Mouse (Mus musculus) kidney, adult 2 months (tissue): Measurements from ENCODE around the gene Chl1. TPM values are rescaled to one million over a fixed set of nuclear protein-coding genes. Genes with fewer than 3 reads are reported as not detected.

Source experiments
- DNase-seq: peaks from one replicate; pipeline ENCODE4 v3.0.0; 2021
- H3K27ac ChIP-seq: fragments of 200-500 bp; 2 replicates; pipeline ENCODE4 v1.5.1; 2012; ENCODE audit warnings: low read depth, low read length, control low read depth, inconsistent platforms; ENCODE audit not compliant: insufficient read depth
- H3K27me3 ChIP-seq: fragments of 200-500 bp; replicated peaks from 2 replicates; pipeline ENCODE4 v1.6.1; 2012; ENCODE audit warnings: mild to moderate bottlenecking, moderate library complexity, low read length, inconsistent platforms; ENCODE audit not compliant: control insufficient read depth, insufficient read depth
- H3K36me3 ChIP-seq: fragments of 200-500 bp; 2 replicates; pipeline ENCODE4 v1.6.1; 2012; ENCODE audit warnings: mild to moderate bottlenecking, moderate library complexity, low read length, inconsistent platforms; ENCODE audit not compliant: control insufficient read depth, insufficient read depth
- H3K4me1 ChIP-seq: fragments of 200-500 bp; 2 replicates; pipeline ENCODE4 v1.6.1; 2011; ENCODE audit warnings: low read length; ENCODE audit not compliant: control insufficient read depth, insufficient read depth
- H3K4me3 ChIP-seq: fragments of 200-500 bp; 2 replicates; pipeline ENCODE4 v1.5.1; 2011; ENCODE audit warnings: mild to moderate bottlenecking, low read depth, low read length, control low read depth; ENCODE audit not compliant: insufficient read depth
- CTCF ChIP-seq: fragments of 200-500 bp; conservative IDR thresholded peaks from 2 replicates; pipeline ENCODE4 v1.5.1; 2011; ENCODE audit warnings: low read depth, mild to moderate bottlenecking, control low read depth, low read length, moderate library complexity, mixed read lengths; ENCODE audit not compliant: insufficient read depth, insufficient read length
- POLR2A ChIP-seq: fragments of 200-500 bp; IDR thresholded peaks from one replicate; pipeline ENCODE4 v1.6.1; 2011; ENCODE audit warnings: low read depth, low read length, control low read depth
- WGBS: fragments of 180-500 bp; shearing (Covaris S2); methylation state at CpG from one replicate; pipeline ENCODE4 v1.1.7; 2018; 5-methylcytosine and 5-hydroxymethylcytosine counted together
- polyA plus RNA-seq: library from polyadenylated mRNA; depleted of rRNA; stranded (reverse); fragments of >200 nt; gene quantifications from 2 replicates; pipeline ENCODE4 v1.2.3, GENCODE M21; 2012

Chl1 gene
- polyA plus RNA-seq, 1 experiment: 0.42 TPM

GRCm38 (mm10) chr6:103692511-103692910 is 182.1 kb downstream of the Chl1 start:
- 16% methylated on average over 3 of the region's 3 CpGs for WGBS
- no peaks in the 10 kb centered on the region for H3K27me3 ChIP-seq
- TF ChIP-seq CTCF: no peak
- no peak for TF ChIP-seq POLR2A
- H3K4me3 ChIP-seq: no peak overlapping the region
- H3K4me1 ChIP-seq: peaks cover 4% of the 10 kb centered on the region
- H3K27ac ChIP-seq: no peak overlapping the region
- no peaks in the 10 kb centered on the region for H3K36me3 ChIP-seq
- DNase-seq: peak; percentile 59

DNA sequence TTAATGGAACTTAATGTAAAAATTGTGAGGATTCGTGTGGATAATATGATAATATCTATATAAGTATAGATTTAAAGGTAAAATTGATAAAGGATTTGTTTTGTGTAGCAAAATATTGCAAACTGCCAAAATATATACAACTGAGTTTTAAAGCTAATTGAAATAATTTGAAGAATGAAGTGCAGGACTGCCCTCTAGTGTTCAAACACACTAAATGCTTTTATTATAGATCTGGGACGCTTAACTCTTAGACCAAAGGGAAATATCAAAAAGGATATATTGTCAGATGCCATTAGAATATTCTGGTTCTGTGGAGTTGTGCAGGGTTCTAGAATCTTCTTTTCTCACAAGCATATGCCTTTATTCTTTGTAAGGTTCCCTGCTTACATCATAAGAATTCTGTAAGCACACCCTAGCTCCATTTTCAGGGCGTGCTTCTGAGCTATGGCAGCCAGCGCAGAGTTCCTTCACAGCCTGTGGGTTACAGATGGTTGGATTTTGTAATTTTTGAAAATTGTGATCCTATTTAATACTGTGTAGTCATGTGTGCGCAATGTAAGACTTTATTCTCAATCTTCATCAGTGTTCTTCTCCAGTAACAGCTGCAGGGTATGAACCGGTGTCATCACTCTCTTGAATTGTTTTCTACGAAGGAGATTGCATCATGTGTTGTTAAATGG is 187.1 kb downstream of the Chl1 start:
- H3K27ac ChIP-seq: no peak overlapping the region
- no peaks in the 10 kb centered on the region for H3K27me3 ChIP-seq
- 50% methylated on average over 7 of the region's 7 CpGs for WGBS
- H3K4me1 ChIP-seq: peaks cover 4% of the 10 kb centered on the region
- DNase-seq: no peak
- no peak overlapping the region for H3K4me3 ChIP-seq
- H3K36me3 ChIP-seq: no peaks in the 10 kb centered on the region
- TF ChIP-seq POLR2A (no peak), CTCF (no peak)

DNA sequence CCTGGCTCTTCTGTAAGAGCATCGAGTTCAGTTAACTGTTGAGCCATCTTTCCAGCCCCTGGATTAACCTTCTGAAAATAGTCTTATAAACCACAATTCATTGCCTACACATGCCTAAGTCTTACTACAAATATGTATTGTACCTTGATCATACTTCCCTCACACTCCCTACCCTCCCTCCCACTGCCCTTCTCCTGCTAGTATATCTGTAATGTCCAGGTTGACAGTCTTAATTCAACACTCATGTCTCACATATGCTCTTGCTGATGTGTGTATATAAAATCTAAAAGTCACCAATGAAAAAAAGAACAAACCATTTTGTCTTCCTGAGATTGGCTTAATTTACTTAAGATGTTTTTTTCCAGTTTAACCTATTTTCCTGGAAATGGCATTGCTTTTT is 189.1 kb downstream of the Chl1 start:
- WGBS: 92% methylated on average over 1 of the region's 1 CpGs
- no peak for DNase-seq
- TF ChIP-seq POLR2A (no peak), CTCF (no peak)
- Histone ChIP-seq H3K36me3 (no peaks in the 10 kb centered on the region), H3K4me3 (no peak overlapping the region), H3K4me1 (no peaks in the 10 kb centered on the region), H3K27ac (no peak overlapping the region), H3K27me3 (no peaks in the 10 kb centered on the region)

GRCm38 (mm10) chr6:103699895-103700294 is 189.5 kb downstream of the Chl1 start:
- H3K27ac ChIP-seq: no peak overlapping the region
- H3K4me3 ChIP-seq: no peak overlapping the region
- WGBS: 65% methylated on average over 1 of the region's 1 CpGs
- TF ChIP-seq CTCF: no peak
- TF ChIP-seq POLR2A: no peak
- no peak for DNase-seq
- no peaks in the 10 kb centered on the region for H3K4me1 ChIP-seq
- H3K27me3 ChIP-seq: no peaks in the 10 kb centered on the region
- H3K36me3 ChIP-seq: no peaks in the 10 kb centered on the region

DNA sequence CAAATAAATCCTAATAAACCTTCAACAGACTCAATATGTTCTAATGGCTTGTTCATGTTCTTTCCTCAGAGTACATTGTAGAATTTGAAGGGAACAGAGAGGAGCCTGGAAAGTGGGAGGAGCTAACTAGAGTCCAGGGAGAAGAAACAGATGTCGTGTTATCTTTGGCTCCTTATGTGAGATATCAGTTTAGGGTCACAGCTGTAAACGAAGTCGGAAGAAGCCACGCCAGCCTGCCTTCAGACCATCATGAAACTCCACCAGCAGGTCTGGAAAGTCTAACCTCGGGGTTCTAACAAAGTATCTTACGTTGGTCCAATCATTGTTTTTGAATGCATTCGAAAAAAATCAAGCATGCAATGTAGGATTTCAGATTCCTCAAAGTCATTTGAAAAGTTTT is 189.9 kb downstream of the Chl1 start:
- Histone ChIP-seq H3K27me3 (no peaks in the 10 kb centered on the region), H3K4me3 (no peak overlapping the region), H3K4me1 (no peaks in the 10 kb centered on the region), H3K27ac (no peak overlapping the region), H3K36me3 (no peaks in the 10 kb centered on the region)
- 44% methylated on average over 7 of the region's 7 CpGs for WGBS
- no peak for TF ChIP-seq CTCF
- TF ChIP-seq POLR2A: no peak
- no peak for DNase-seq

DNA sequence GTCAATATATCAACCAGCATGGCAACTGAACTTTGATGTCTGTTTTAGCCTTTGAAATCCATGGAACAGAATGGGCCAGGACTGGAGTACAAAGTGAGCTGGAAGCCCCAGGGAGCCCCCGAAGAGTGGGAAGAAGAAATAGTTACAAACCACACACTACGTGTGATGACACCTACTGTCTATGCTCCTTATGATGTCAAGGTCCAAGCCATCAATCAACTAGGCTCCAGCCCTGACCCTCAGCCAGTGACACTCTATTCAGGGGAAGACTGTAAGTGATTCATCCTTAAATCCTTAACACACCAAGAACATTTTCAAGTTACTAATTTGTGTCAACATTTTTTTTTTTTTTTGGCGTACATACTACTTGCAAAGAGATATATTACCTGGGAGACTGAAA is 196.0 kb downstream of the Chl1 start:
- 73% methylated on average over 3 of the region's 3 CpGs for WGBS
- DNase-seq: no peak
- H3K27ac ChIP-seq: no peak overlapping the region
- H3K36me3 ChIP-seq: no peaks in the 10 kb centered on the region
- TF ChIP-seq POLR2A (no peak), CTCF (no peak)
- H3K4me1 ChIP-seq: no peaks in the 10 kb centered on the region
- no peak overlapping the region for H3K4me3 ChIP-seq
- H3K27me3 ChIP-seq: no peaks in the 10 kb centered on the region

DNA sequence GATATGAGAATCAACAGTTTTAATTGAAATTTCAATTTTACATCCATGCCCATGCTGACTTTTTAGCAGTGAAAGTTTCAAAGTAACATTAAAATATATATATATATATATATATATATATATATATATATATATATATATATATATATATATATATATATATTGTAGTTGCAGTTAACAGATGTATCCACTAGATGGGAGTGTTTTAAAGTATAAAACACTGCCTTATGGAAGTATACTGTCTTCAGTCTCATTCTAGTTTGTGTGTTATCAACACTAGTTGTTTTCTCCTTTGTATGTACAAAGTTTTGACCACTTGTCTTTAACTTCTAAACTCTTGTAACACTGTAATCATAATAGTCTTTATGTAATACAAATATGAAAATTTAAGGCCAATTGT is 228.9 kb downstream of the Chl1 start:
- no peaks in the 10 kb centered on the region for H3K27me3 ChIP-seq
- TF ChIP-seq POLR2A (no peak), CTCF (no peak)
- no peak overlapping the region for H3K27ac ChIP-seq
- no peak for DNase-seq
- H3K4me3 ChIP-seq: no peak overlapping the region
- no peaks in the 10 kb centered on the region for H3K4me1 ChIP-seq
- no peaks in the 10 kb centered on the region for H3K36me3 ChIP-seq

DNA sequence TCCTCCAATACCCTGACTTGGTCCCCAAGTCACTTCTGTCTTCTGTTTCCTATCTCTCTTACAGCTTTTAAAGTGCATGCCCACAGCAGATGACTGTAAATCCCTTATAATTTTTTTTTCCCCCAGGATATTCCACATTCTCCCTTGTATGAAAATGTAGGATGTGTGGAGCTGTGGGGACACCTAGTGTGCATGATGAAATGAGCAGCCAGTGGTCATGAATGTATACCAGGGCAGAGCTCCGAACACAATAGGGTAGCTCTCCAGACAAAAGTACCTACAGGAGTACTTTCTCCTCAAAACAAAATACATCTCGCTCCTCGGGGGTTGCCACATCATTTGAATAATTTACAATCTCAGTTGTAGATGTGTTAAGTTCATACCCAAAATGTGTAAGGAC is 232.4 kb downstream of the Chl1 start:
- WGBS: 53% methylated on average over 3 of the region's 3 CpGs
- Histone ChIP-seq H3K27ac (no peak overlapping the region), H3K4me1 (no peaks in the 10 kb centered on the region), H3K27me3 (no peaks in the 10 kb centered on the region), H3K36me3 (no peaks in the 10 kb centered on the region), H3K4me3 (no peak overlapping the region)
- DNase-seq: no peak
- no peak for TF ChIP-seq CTCF
- TF ChIP-seq POLR2A: no peak
